Mouse (Mus musculus): Measurements from ENCODE around the gene Dscaml1.

DNA sequence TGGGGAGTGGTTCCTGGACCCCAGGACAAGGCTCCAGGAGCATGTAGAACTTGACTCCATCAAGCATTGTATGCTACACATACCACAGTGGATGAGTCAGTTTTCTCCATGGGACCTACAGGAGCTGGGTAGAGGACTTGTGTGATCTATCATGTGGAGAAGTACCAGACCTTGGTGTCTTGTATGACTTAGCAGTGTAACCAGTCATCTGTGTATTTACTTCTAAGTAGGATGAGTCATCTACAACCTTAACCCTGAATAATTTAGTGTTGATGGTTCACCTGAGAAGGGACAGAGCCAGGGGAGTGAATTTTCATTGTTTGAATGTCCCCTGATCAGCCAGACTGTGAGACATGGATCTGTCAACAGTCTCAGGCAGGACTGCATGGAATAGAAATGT, 48.4 kb downstream of the Dscaml1 start:
- TF ChIP-seq CTCF (IDR thresholded peaks at IDR 0.05; ENCODE audit: borderline replicate concordance, insufficient read depth, low read length): no peak
- no peak for TF ChIP-seq POLR2A (IDR thresholded peaks at IDR 0.05; ENCODE audit: low read depth, low read length)
